Mouse (Mus musculus) megakaryocyte, embryonic 14.5 days (primary cell): ENCODE results near the gene Arhgap15.

Source experiments
- FLI1 ChIP-seq: IDR thresholded peaks from 2 replicates; pipeline ENCODE4 v1.6.1; 2012; ENCODE audit warnings: low read length, inconsistent platforms, mixed read lengths
- GATA1 ChIP-seq: IDR thresholded peaks from 3 replicates; pipeline ENCODE4 v1.6.1; 2012; ENCODE audit warnings: mixed read lengths, low read length, inconsistent platforms, borderline replicate concordance

GRCm38 (mm10) chr2:44309556-44309955, 560.9 kb downstream of the Arhgap15 start:
- TF ChIP-seq GATA1 (no peak), FLI1 (no peak)
